Mouse (Mus musculus): ENCODE measurements at regions not wholly inside any gene's neighbourhood (a gene's known extent, or its start where the extent isn't known, plus 50 kb on each side); places are given as distances from the start of the nearest gene placed in this dataset.
A peak's percentile ranks its signal among the peaks of the same experiment; 100 is the strongest.

GRCm38 (mm10) chr4:131215682-131216081, 271.5 kb downstream of the Matn1 start:
- Histone ChIP-seq H3K9ac (no peak overlapping the region), H3K4me1 (peaks cover 10% of the 10 kb centered on the region; the same call in 1 of the 2 replicates), H3K9me3 (0 out of 2 replicates have a peak, but pooled peaks cover 5% of the 10 kb centered on the region), H3K27me3 (replicated peaks) (0 out of 2 replicates have a peak, but pooled peaks cover 3% of the 10 kb centered on the region), H3K36me3 (no peaks in the 10 kb centered on the region), H3K4me2 (no peak overlapping the region), H3K27ac (replicated peaks) (no peak overlapping the region), H3K4me3 (no peak overlapping the region)
- WGBS = 76% methylated on average over 11 of the region's 11 CpGs
- ATAC-seq (ENCODE audit: extremely low read depth, insufficient number of reproducible peaks, low FRiP score, low TSS enrichment) = no peak

GRCm38 (mm10) chr4:131216361-131216760, 272.2 kb downstream of the Matn1 start:
- H3K36me3 ChIP-seq = no peaks in the 10 kb centered on the region
- 88% methylated on average over 3 of the region's 3 CpGs for WGBS
- ATAC-seq (ENCODE audit: extremely low read depth, insufficient number of reproducible peaks, low FRiP score, low TSS enrichment) = no peak
- no peak overlapping the region for H3K9ac ChIP-seq
- no peak overlapping the region for H3K27ac ChIP-seq (replicated peaks)
- no peak overlapping the region for H3K4me3 ChIP-seq
- peaks cover 10% of the 10 kb centered on the region; the same call in 1 of the 2 replicates for H3K4me1 ChIP-seq
- 0 out of 2 replicates have a peak, but pooled peaks cover 3% of the 10 kb centered on the region for H3K27me3 ChIP-seq (replicated peaks)
- H3K9me3 ChIP-seq = no peaks in the 10 kb centered on the region
- H3K4me2 ChIP-seq = no peak overlapping the region

DNA sequence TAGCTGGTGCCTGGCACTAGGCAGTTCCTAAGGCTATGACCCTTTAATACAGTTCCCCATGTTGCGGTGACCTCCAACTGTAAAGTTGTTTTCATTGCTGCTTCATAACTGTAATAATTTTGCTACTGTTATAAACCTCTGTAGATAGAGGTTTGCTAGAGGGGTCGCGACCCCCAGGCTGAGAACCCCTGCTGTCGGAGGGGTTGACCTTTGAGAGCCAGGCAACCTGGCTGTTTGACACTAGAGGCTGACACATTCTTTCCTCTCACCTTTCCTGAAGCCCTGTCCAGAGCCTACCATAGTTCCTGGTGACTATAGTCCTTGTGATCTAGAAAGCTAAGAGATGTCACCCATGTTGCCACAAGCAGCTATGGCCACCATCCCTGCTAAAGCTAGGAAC, 272.9 kb downstream of the Matn1 start:
- Histone ChIP-seq H3K4me2 (no peak overlapping the region), H3K27me3 (replicated peaks) (0 out of 2 replicates have a peak, but pooled peaks cover 3% of the 10 kb centered on the region), H3K36me3 (no peaks in the 10 kb centered on the region), H3K9me3 (no peaks in the 10 kb centered on the region), H3K27ac (replicated peaks) (no peak overlapping the region), H3K9ac (no peak overlapping the region), H3K4me1 (peaks cover 10% of the 10 kb centered on the region; the same call in 1 of the 2 replicates), H3K4me3 (no peak overlapping the region)
- no peak for ATAC-seq (ENCODE audit: extremely low read depth, insufficient number of reproducible peaks, low FRiP score, low TSS enrichment)
- 73% methylated on average over 4 of the region's 4 CpGs for WGBS

GRCm38 (mm10) chr4:131217571-131218155, 273.5 kb downstream of the Matn1 start:
- Histone ChIP-seq H3K4me2 (no peak overlapping the region), H3K27ac (replicated peaks) (no peak overlapping the region), H3K9me3 (no peaks in the 10 kb centered on the region), H3K4me1 (peaks cover 10% of the 10 kb centered on the region; the same call in 1 of the 2 replicates), H3K27me3 (replicated peaks) (0 out of 2 replicates have a peak, but pooled peaks cover 3% of the 10 kb centered on the region), H3K4me3 (no peak overlapping the region), H3K36me3 (no peaks in the 10 kb centered on the region), H3K9ac (no peak overlapping the region)
- WGBS = 33% methylated on average over 7 of the region's 7 CpGs
- no peak; the same call in 1 of the 2 replicates for ATAC-seq (ENCODE audit: extremely low read depth, insufficient number of reproducible peaks, low FRiP score, low TSS enrichment)

DNA sequence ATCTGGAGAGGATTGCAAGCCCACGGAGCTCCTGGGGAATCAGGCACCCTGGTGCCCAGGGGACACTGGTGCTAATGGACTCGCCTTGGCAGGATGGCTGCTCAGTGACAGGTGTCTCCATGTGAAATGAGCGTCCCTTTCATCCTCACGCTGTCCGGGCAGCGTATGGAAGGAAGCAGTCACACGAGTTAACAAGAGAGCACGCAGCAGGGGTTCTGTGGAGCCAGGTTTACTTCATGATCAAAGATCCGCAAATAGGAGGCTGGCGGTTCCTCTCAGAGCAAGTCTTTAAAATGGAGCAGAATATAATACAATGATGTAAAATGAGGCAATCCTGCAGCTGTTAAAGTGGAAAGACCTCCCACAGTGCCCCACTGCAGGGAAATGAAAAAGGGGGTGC, 276.8 kb downstream of the Matn1 start:
- no peaks in the 10 kb centered on the region for H3K27me3 ChIP-seq (replicated peaks)
- no peaks in the 10 kb centered on the region for H3K9me3 ChIP-seq
- H3K4me1 ChIP-seq = peaks cover 10% of the 10 kb centered on the region; the same call in 1 of the 2 replicates
- no peak overlapping the region for H3K4me3 ChIP-seq
- ATAC-seq (ENCODE audit: extremely low read depth, insufficient number of reproducible peaks, low FRiP score, low TSS enrichment) = no peak
- no peak overlapping the region for H3K9ac ChIP-seq
- no peaks in the 10 kb centered on the region for H3K36me3 ChIP-seq
- 72% methylated on average over 10 of the region's 10 CpGs for WGBS
- H3K4me2 ChIP-seq = no peak overlapping the region
- no peak overlapping the region for H3K27ac ChIP-seq (replicated peaks)

DNA sequence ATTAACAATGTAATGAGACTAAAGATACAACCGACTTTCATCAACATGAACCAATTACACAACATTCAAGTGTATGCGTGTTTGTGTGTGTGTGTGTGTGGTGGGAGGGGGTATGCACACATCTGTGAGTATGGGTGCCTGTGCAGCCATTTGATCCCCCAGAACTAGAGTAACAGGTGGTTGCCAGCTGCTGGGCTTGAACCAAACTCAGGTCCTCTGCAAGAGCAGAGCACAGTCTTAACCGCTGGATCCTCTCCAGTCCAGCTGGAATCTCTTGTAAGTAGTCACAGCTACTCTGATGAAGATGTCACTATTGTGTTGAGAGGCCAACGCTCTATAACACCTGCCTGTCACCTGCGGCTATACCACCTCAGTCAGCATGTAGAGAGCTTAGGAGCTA, 286.2 kb downstream of the Matn1 start:
- Histone ChIP-seq H3K9me3 (no peaks in the 10 kb centered on the region), H3K27me3 (replicated peaks) (no peaks in the 10 kb centered on the region), H3K36me3 (no peaks in the 10 kb centered on the region), H3K4me2 (no peak overlapping the region), H3K9ac (no peak overlapping the region), H3K27ac (replicated peaks) (no peak overlapping the region), H3K4me1 (no peaks in the 10 kb centered on the region), H3K4me3 (no peak overlapping the region)
- WGBS = 91% methylated on average over 5 of the region's 5 CpGs
- no peak for ATAC-seq (ENCODE audit: extremely low read depth, insufficient number of reproducible peaks, low FRiP score, low TSS enrichment)

DNA sequence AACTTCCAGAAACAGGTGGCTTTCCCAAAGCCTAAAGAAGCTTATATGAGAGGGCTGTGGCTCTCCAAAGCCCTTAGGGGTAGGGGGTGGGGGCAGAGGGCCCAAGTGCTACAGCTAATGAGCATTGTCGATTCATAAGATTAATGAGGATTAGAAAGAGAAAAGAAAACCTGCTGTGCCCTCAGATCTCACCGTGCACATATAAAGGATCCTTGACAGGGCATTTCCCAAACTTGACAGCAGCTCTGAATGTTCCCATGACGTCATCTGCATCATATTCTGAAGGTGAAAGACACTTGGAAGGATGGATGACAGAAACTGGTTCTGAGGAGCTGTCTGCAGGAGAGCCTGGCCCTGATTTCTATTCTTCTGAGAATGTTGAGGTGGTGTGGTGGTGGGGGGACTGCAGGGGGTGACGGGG, 292.4 kb downstream of the Matn1 start:
- Histone ChIP-seq H3K36me3 (no peaks in the 10 kb centered on the region), H3K4me1 (no peaks in the 10 kb centered on the region), H3K9me3 (no peaks in the 10 kb centered on the region), H3K27ac (replicated peaks) (no peak overlapping the region), H3K27me3 (replicated peaks) (no peaks in the 10 kb centered on the region), H3K4me2 (no peak overlapping the region), H3K4me3 (no peak overlapping the region), H3K9ac (no peak overlapping the region)
- 63% methylated on average over 4 of the region's 4 CpGs for WGBS
- ATAC-seq (ENCODE audit: extremely low read depth, insufficient number of reproducible peaks, low FRiP score, low TSS enrichment) = no peak

DNA sequence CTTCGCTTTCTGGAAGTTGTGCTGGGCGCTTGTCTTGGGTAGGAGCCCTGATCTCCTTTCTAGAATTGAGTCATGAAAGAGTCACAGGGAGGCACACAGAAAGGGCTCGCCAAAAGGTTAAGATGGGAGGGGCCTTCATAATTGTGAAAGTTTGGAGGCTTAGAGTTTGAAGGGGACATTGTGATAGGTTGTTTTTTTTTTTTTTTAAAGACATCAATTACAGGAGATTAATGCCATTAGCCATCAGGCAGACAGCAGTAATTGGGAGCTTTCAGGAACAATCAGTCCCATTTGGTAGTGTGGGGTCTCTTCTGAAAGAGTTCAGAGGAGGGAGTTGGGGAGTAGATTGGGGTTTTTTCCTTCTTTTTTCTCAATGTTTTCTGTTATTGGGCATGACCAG, 294.4 kb downstream of the Matn1 start:
- H3K27ac ChIP-seq (replicated peaks) = no peak overlapping the region
- H3K4me2 ChIP-seq = no peak overlapping the region
- H3K9me3 ChIP-seq = no peaks in the 10 kb centered on the region
- peaks cover 14% of the 10 kb centered on the region for H3K4me1 ChIP-seq
- ATAC-seq (ENCODE audit: extremely low read depth, insufficient number of reproducible peaks, low FRiP score, low TSS enrichment) = no peak
- no peak overlapping the region for H3K9ac ChIP-seq
- 74% methylated on average over 3 of the region's 3 CpGs for WGBS
- no peaks in the 10 kb centered on the region for H3K36me3 ChIP-seq
- no peaks in the 10 kb centered on the region for H3K27me3 ChIP-seq (replicated peaks)
- H3K4me3 ChIP-seq = no peak overlapping the region

- no peak overlapping the region for H3K27ac ChIP-seq (replicated peaks)
- no peaks in the 10 kb centered on the region for H3K27me3 ChIP-seq (replicated peaks)
- H3K9ac ChIP-seq = no peak overlapping the region
- no peak for ATAC-seq (ENCODE audit: extremely low read depth, insufficient number of reproducible peaks, low FRiP score, low TSS enrichment)
- no peaks in the 10 kb centered on the region for H3K9me3 ChIP-seq
- 74% methylated on average over 5 of the region's 5 CpGs for WGBS
- no peak overlapping the region for H3K4me2 ChIP-seq
- no peaks in the 10 kb centered on the region for H3K36me3 ChIP-seq
- H3K4me1 ChIP-seq = peaks cover 20% of the 10 kb centered on the region
- H3K4me3 ChIP-seq = no peak overlapping the region
Observed at GRCm38 (mm10) chr4:131239132-131239531, 294.9 kb downstream of the Matn1 start.

DNA sequence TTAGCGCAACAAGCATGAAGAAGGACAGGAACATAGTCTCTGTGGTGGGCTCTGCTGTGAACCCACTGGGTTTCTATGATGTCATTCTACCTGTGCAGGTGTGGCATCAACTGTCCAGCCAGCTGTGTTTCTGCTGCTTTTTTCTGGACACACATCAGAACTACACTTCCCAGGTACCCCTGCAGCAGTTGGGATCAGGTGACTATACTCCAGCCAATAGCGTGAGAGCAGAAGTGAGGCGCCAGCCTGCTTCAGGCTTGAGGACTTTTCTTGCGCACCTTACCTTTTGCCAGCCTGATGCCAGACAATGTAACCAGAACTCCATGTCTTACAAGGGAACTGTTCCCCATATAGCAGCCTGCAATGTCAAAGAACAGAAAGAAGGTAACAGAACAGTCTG, 296.3 kb downstream of the Matn1 start:
- H3K27me3 ChIP-seq (replicated peaks) = no peaks in the 10 kb centered on the region
- no peaks in the 10 kb centered on the region for H3K9me3 ChIP-seq
- no peak for ATAC-seq (ENCODE audit: extremely low read depth, insufficient number of reproducible peaks, low FRiP score, low TSS enrichment)
- 79% methylated on average over 4 of the region's 4 CpGs for WGBS
- H3K4me2 ChIP-seq = no peak overlapping the region
- H3K9ac ChIP-seq = no peak overlapping the region
- H3K4me3 ChIP-seq = no peak overlapping the region
- no peak overlapping the region for H3K27ac ChIP-seq (replicated peaks)
- H3K4me1 ChIP-seq = peaks cover 33% of the 10 kb centered on the region
- H3K36me3 ChIP-seq = no peaks in the 10 kb centered on the region

GRCm38 (mm10) chr4:131242250-131242649, 298.1 kb downstream of the Matn1 start:
- H3K27me3 ChIP-seq (replicated peaks) = peaks cover 7% of the 10 kb centered on the region
- ATAC-seq (ENCODE audit: extremely low read depth, insufficient number of reproducible peaks, low FRiP score, low TSS enrichment) = no peak
- no peak overlapping the region for H3K4me3 ChIP-seq
- H3K9ac ChIP-seq = no peak overlapping the region
- no peaks in the 10 kb centered on the region for H3K9me3 ChIP-seq
- peaks cover 48% of the 10 kb centered on the region for H3K4me1 ChIP-seq
- no peak overlapping the region for H3K27ac ChIP-seq (replicated peaks)
- H3K36me3 ChIP-seq = no peaks in the 10 kb centered on the region
- no peak overlapping the region for H3K4me2 ChIP-seq
- 65% methylated on average over 4 of the region's 4 CpGs for WGBS

DNA sequence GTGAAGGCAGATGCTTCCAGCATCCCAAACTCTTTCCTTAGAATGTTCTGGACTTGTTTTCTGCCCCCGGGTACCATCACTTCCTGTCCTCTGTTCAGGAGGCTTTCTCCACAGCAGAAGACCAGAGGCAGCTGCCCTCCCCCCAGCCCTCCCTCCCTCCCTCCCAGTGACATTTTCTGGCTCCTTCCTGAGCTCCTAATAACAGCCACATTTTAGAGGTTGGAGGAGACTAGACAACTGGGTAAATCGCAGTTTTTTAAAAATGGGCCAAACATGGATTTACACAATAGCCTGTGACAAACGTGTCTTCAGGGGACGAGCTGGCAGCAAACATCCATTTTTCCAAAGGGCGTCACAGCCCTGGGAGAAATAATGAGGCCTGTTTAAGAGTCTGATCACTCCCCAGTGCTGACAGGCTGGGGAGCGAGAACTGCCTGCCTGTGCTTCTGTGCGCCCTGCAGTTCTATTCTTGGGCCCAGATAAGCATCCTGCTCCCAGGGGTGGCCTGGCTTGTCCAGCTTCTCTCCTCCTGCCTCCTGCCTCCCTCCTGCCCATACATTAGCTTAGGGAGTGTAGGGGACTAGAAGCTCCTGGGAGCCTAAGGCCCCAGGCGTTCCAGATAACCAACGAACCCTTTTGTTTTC, 299.7 kb downstream of the Matn1 start:
- peak overlapping the region; percentile 92 for H3K27ac ChIP-seq (replicated peaks)
- H3K9me3 ChIP-seq = no peaks in the 10 kb centered on the region
- peak overlapping the region; percentile 28 for H3K4me2 ChIP-seq
- H3K4me1 ChIP-seq = peaks cover 48% of the 10 kb centered on the region
- H3K4me3 ChIP-seq = no peak overlapping the region
- WGBS = 16% methylated on average over 9 of the region's 9 CpGs
- peak; percentile 42; the same call in 1 of the 2 replicates for ATAC-seq (ENCODE audit: extremely low read depth, insufficient number of reproducible peaks, low FRiP score, low TSS enrichment)
- H3K36me3 ChIP-seq = no peaks in the 10 kb centered on the region
- peak overlapping the region; percentile 28; the same call in 1 of the 2 replicates for H3K9ac ChIP-seq
- peaks cover 16% of the 10 kb centered on the region for H3K27me3 ChIP-seq (replicated peaks)
